Mouse (Mus musculus) forebrain, embryonic 11.5 days (tissue): ENCODE results near the gene Krtap31-2. TPM values are rescaled to one million over a fixed set of nuclear protein-coding genes. Genes with fewer than 3 reads are reported as not detected.

Experiments
- ATAC-seq: fragments of 200-750 bp; cut with Nextera tagmentation; replicated peaks from 2 replicates; pipeline ENCODE4 v1.8.0; 2017; ENCODE audit warnings: moderate TSS enrichment; ENCODE audit not compliant: low FRiP score
- DNase-seq: peaks from one replicate; pipeline ENCODE4 v3.0.0-alpha.2; 2017; ENCODE audit warnings: low spot score
- H3K27ac ChIP-seq: fragments of 300-500 bp; sonication (generic); 2 replicates; pipeline ENCODE4 v1.5.1; 2014; ENCODE audit warnings: low read depth, low read length
- H3K27me3 ChIP-seq: fragments of 300-500 bp; sonication (generic); 2 replicates; pipeline ENCODE4 v1.6.1; 2014; ENCODE audit warnings: mild to moderate bottlenecking, low read length, mixed read lengths; ENCODE audit not compliant: control insufficient read depth, insufficient read depth
- H3K36me3 ChIP-seq: fragments of 300-500 bp; sonication (generic); 2 replicates; pipeline ENCODE4 v1.6.1; 2014; ENCODE audit warnings: mild to moderate bottlenecking, low read length, moderate library complexity, mixed read lengths; ENCODE audit not compliant: control insufficient read depth, insufficient read depth
- H3K4me1 ChIP-seq: fragments of 300-500 bp; sonication (generic); replicated peaks from 2 replicates; pipeline ENCODE4 v1.6.1; 2014; ENCODE audit warnings: low read length, mixed read lengths; ENCODE audit not compliant: control insufficient read depth, insufficient read depth
- H3K4me2 ChIP-seq: fragments of 300-500 bp; sonication (generic); 2 replicates; pipeline ENCODE4 v1.6.1; 2014; ENCODE audit warnings: low read depth, mild to moderate bottlenecking, low read length, moderate library complexity, mixed read lengths; ENCODE audit not compliant: severe bottlenecking
- H3K4me3 ChIP-seq: fragments of 300-500 bp; sonication (generic); 2 replicates; pipeline ENCODE4 v1.5.1; 2014; ENCODE audit warnings: low read depth, low read length
- H3K9ac ChIP-seq: fragments of 300-500 bp; sonication (generic); 2 replicates; pipeline ENCODE4 v1.6.1; 2014; ENCODE audit warnings: low read length
- H3K9me3 ChIP-seq: fragments of 300-500 bp; sonication (generic); 2 replicates; pipeline ENCODE4 v1.6.1; 2016; ENCODE audit warnings: low read length, mixed read lengths; ENCODE audit not compliant: control insufficient read depth
- WGBS: fragments of 180-500 bp; shearing (Covaris S2); extraction: QIAGEN DNeasy Blood & Tissue Kit; methylation state at CpG from one replicate; pipeline ENCODE4 v1.1.7; 2014; 5-methylcytosine and 5-hydroxymethylcytosine counted together
- polyA plus RNA-seq: library from polyadenylated mRNA; unstranded; fragments of >200 nt; fragmentation: Nextera tagmentation; extraction: Ambion mirVana; gene quantifications from 2 replicates; pipeline ENCODE4 v1.2.1, GENCODE M21; 2014

Krtap31-2 gene
- polyA plus RNA-seq, 1 experiment from 2014 or later: not detected

GRCm38 (mm10) chr11:99983442-99983841 lies 47.4 kb downstream of the Krtap31-2 start:
- Histone ChIP-seq H3K36me3 (no peaks in the 10 kb centered on the region), H3K4me2 (no peak overlapping the region), H3K9me3 (no peaks in the 10 kb centered on the region), H3K4me1 (no peaks in the 10 kb centered on the region), H3K4me3 (no peak overlapping the region), H3K27ac (no peak overlapping the region), H3K27me3 (no peaks in the 10 kb centered on the region), H3K9ac (no peak overlapping the region)
- WGBS: 84% methylated on average over 1 of the region's 1 CpGs
- ATAC-seq: no peak
- DNase-seq: no peak

GRCm38 (mm10) chr11:99985291-99986092 lies 49.4 kb downstream of the Krtap31-2 start:
- H3K4me2 ChIP-seq: no peak overlapping the region
- DNase-seq (no peak), ATAC-seq (no peak)
- H3K4me3 ChIP-seq: no peak overlapping the region
- H3K9ac ChIP-seq: no peak overlapping the region
- 87% methylated on average over 20 of the region's 20 CpGs for WGBS
- no peaks in the 10 kb centered on the region for H3K4me1 ChIP-seq
- no peak overlapping the region for H3K27ac ChIP-seq
- no peaks in the 10 kb centered on the region for H3K36me3 ChIP-seq
- H3K9me3 ChIP-seq: no peaks in the 10 kb centered on the region
- no peaks in the 10 kb centered on the region for H3K27me3 ChIP-seq

GRCm38 (mm10) chr11:99986180-99986647 lies 50.1 kb downstream of the Krtap31-2 start, which contains the start of gene Krtap16-1:
Krtap16-1 (minus strand) TSS chr11:99986597.
- no peak within 1 kb of the TSS for H3K4me3 ChIP-seq
- no peak within 1 kb of the TSS for H3K4me2 ChIP-seq
- no peak within 1 kb of the TSS for H3K9ac ChIP-seq
- no peaks in the 10 kb centered on the region for H3K4me1 ChIP-seq
- H3K36me3 ChIP-seq: no peaks in the 10 kb centered on the region
- DNase-seq: no peak
- no peaks in the 10 kb centered on the region for H3K27me3 ChIP-seq
- no peaks in the 10 kb centered on the region for H3K9me3 ChIP-seq
- H3K27ac ChIP-seq: no peak within 1 kb of the TSS
- 87% methylated on average over 8 of the region's 8 CpGs for WGBS
- ATAC-seq: no peak

Other genes with a start within 250 kb of the Krtap31-2 start
- not detected in 2 replicates for gene Gm14190, start 245.6 kb upstream of the Krtap31-2 start, polyA plus RNA-seq
- gene Gm14180, start 202.0 kb upstream of the Krtap31-2 start, polyA plus RNA-seq: not detected in 2 replicates
- gene Gm11595, start 163.4 kb upstream of the Krtap31-2 start, polyA plus RNA-seq: not detected in 2 replicates
- not detected in 2 replicates for gene Krtap4-8, start 155.6 kb upstream of the Krtap31-2 start, polyA plus RNA-seq
- not detected in 2 replicates for gene Krtap4-9, start 151.1 kb upstream of the Krtap31-2 start, polyA plus RNA-seq
- gene Gm11596, start 142.8 kb upstream of the Krtap31-2 start, polyA plus RNA-seq: not detected in 2 replicates
- not detected in 2 replicates for gene Gm11569, start 137.4 kb upstream of the Krtap31-2 start, polyA plus RNA-seq
- not detected in 2 replicates for gene Gm11554, start 131.8 kb upstream of the Krtap31-2 start, polyA plus RNA-seq
- gene Krtap4-13, start 126.4 kb upstream of the Krtap31-2 start, polyA plus RNA-seq: not detected in 2 replicates
- gene Gm11564, start 120.6 kb upstream of the Krtap31-2 start, polyA plus RNA-seq: not detected in 2 replicates
- not detected in 2 replicates for gene 2300003K06Rik, start 98.2 kb upstream of the Krtap31-2 start, polyA plus RNA-seq
- gene Krtap4-16, start 84.7 kb upstream of the Krtap31-2 start, polyA plus RNA-seq: not detected in 2 replicates
- not detected in 2 replicates for gene Gm11568, start 78.4 kb upstream of the Krtap31-2 start, polyA plus RNA-seq
- gene Gm11559, start 71.8 kb upstream of the Krtap31-2 start, polyA plus RNA-seq: not detected in 2 replicates
- not detected in 2 replicates for gene Krtap9-1, start 62.9 kb upstream of the Krtap31-2 start, polyA plus RNA-seq
- not detected in 2 replicates for gene Gm11567, start 57.1 kb upstream of the Krtap31-2 start, polyA plus RNA-seq
- gene Krtap31-1, start 28.4 kb upstream of the Krtap31-2 start, polyA plus RNA-seq: not detected in 2 replicates
- not detected in 2 replicates for gene Gm11565, start 21.5 kb upstream of the Krtap31-2 start, polyA plus RNA-seq
- gene Krtap9-5, start 12.2 kb downstream of the Krtap31-2 start, polyA plus RNA-seq: not detected in 2 replicates
- gene Krtap29-1, start 42.8 kb downstream of the Krtap31-2 start, polyA plus RNA-seq: not detected in 2 replicates
- gene Krtap16-1, start 50.3 kb downstream of the Krtap31-2 start, polyA plus RNA-seq: not detected in 2 replicates
- not detected in 2 replicates for gene Krtap17-1, start 57.7 kb downstream of the Krtap31-2 start, polyA plus RNA-seq
- not detected in 2 replicates for gene Krt33a, start 79.9 kb downstream of the Krtap31-2 start, polyA plus RNA-seq
- gene Krt33b, start 93.6 kb downstream of the Krtap31-2 start, polyA plus RNA-seq: not detected in 2 replicates
- not detected in 2 replicates for gene Krt34, start 105.3 kb downstream of the Krtap31-2 start, polyA plus RNA-seq
- not detected in 2 replicates for gene Krt31, start 114.3 kb downstream of the Krtap31-2 start, polyA plus RNA-seq
- not detected in 2 replicates for gene Krt32, start 151.9 kb downstream of the Krtap31-2 start, polyA plus RNA-seq
- not detected in 2 replicates for gene Krt35, start 159.9 kb downstream of the Krtap31-2 start, polyA plus RNA-seq
- gene Krt36, start 169.3 kb downstream of the Krtap31-2 start, polyA plus RNA-seq: not detected in 2 replicates
- not detected in 2 replicates for gene Krt13, start 185.3 kb downstream of the Krtap31-2 start, polyA plus RNA-seq
- gene Krt15, start 199.6 kb downstream of the Krtap31-2 start, polyA plus RNA-seq: 0.90 and 1.2 TPM in 2 replicates
- gene Krt19, start 212.4 kb downstream of the Krtap31-2 start, polyA plus RNA-seq: 3.0 and 4.0 TPM in 2 replicates